Mouse (Mus musculus): Measurements from ENCODE around the gene Actr5.

GRCm38 (mm10) chr2:158616790-158617189 lies 7.9 kb upstream of the Actr5 start:
- no peak for TF ChIP-seq CTCF (IDR thresholded peaks at IDR 0.05; ENCODE audit: low read depth, low read length)
- no peak for TF ChIP-seq POLR2A (IDR thresholded peaks at IDR 0.05; ENCODE audit: borderline replicate concordance, low read depth, low read length)
